Mouse (Mus musculus) CH12.LX (cell line): ENCODE measurements around the gene Gucy1b2. TPM values are rescaled to one million over a fixed set of nuclear protein-coding genes. Genes with fewer than 3 reads are reported as not detected.

Experiments
- DNase-seq: peaks from one replicate; pipeline ENCODE4 v3.0.0-alpha.2; 2013; ENCODE audit errors: extremely low read depth
- H3K27ac ChIP-seq: 2 replicates; pipeline ENCODE4 v1.5.1; 2012; ENCODE audit warnings: low read depth, mild to moderate bottlenecking, control low read depth, moderate library complexity; ENCODE audit not compliant: insufficient read depth
- H3K27me3 ChIP-seq: replicated peaks from 2 replicates; pipeline ENCODE3; 2012; ENCODE audit warnings: inconsistent platforms
- H3K36me3 ChIP-seq, 2 experiments: replicated peaks in 1 of 2; 2 replicates each; pipeline versions ENCODE3 to v1.6.1; 2012; ENCODE audit warnings: inconsistent platforms in 1 of 2, low read length in 1 of 2, mild to moderate bottlenecking in 1 of 2, mixed read lengths in 1 of 2, moderate library complexity in 1 of 2; ENCODE audit not compliant: control insufficient read depth in 1 of 2, insufficient read depth in 1 of 2
- H3K4me1 ChIP-seq, 2 experiments: 2 replicates each; pipeline ENCODE4 v1.6.1; 2012; ENCODE audit warnings: inconsistent platforms in 1 of 2, moderate library complexity in 1 of 2; ENCODE audit not compliant: insufficient read depth in 2 of 2, control insufficient read depth in 1 of 2
- H3K4me2 ChIP-seq: 2 replicates; pipeline ENCODE4 v1.6.1; 2012; ENCODE audit warnings: low read depth, mild to moderate bottlenecking, control low read depth; ENCODE audit not compliant: poor library complexity, insufficient read depth, severe bottlenecking
- H3K4me3 ChIP-seq, 3 experiments: fragments of 150-350 bp in 1 of 3; sonication (generic) in 1 of 3; replicated peaks in 1 of 3; 2 replicates each; pipeline versions ENCODE3 to v1.5.1; 2011 to 2012; ENCODE audit warnings: low read depth in 2 of 3, low read length in 2 of 3, mild to moderate bottlenecking in 2 of 3, moderate library complexity in 2 of 3, control low read depth in 1 of 3, improper control_type of control experiment in 1 of 3, inconsistent platforms in 1 of 3, mixed read lengths in 1 of 3; ENCODE audit not compliant: poor library complexity in 1 of 3
- H3K79me2 ChIP-seq: replicated peaks from 2 replicates; pipeline ENCODE4 v1.6.1; 2012; ENCODE audit warnings: mild to moderate bottlenecking, moderate library complexity; ENCODE audit not compliant: control insufficient read depth, poor library complexity, insufficient read depth, severe bottlenecking; ENCODE audit errors: extremely low read depth
- H3K9ac ChIP-seq: 2 replicates; pipeline ENCODE4 v1.6.1; 2012; ENCODE audit warnings: low read depth, mild to moderate bottlenecking, control low read depth, moderate library complexity; ENCODE audit not compliant: insufficient read depth
- H3K9me3 ChIP-seq: replicated peaks from 2 replicates; pipeline ENCODE3; 2012; ENCODE audit warnings: low read length, inconsistent platforms, mixed read lengths
- CHD1 ChIP-seq: IDR thresholded peaks from 2 replicates; pipeline ENCODE4 v1.6.1; 2012; ENCODE audit warnings: low read depth, low read length, improper control_type of control experiment, inconsistent platforms
- CTCF ChIP-seq, 2 experiments: IDR thresholded peaks in 1 of 2; conservative IDR thresholded peaks in 1 of 2; 2 replicates each; pipeline ENCODE4 v1.5.1; 2011 to 2012; ENCODE audit warnings: low read depth in 2 of 2, low read length in 2 of 2, improper control_type of control experiment in 1 of 2, inconsistent platforms in 1 of 2, mild to moderate bottlenecking in 1 of 2, moderate library complexity in 1 of 2
- E2F4 ChIP-seq: IDR thresholded peaks from 2 replicates; pipeline ENCODE4 v1.6.1; 2011; ENCODE audit warnings: low read depth, low read length, improper control_type of control experiment; ENCODE audit not compliant: insufficient replicate concordance
- ELF1 ChIP-seq: IDR thresholded peaks from 2 replicates; pipeline ENCODE4 v1.6.1; 2014; ENCODE audit warnings: low read depth, mild to moderate bottlenecking, inconsistent platforms, low read length, improper control_type of control experiment
- EP300 ChIP-seq: IDR thresholded peaks from 2 replicates; pipeline ENCODE4 v1.6.1; 2011; ENCODE audit warnings: low read length, improper control_type of control experiment
- ETS1 ChIP-seq: conservative IDR thresholded peaks from 2 replicates; pipeline ENCODE4 v1.6.1; 2012; ENCODE audit warnings: low read depth, mild to moderate bottlenecking, inconsistent platforms, low read length, improper control_type of control experiment, moderate library complexity
- GABPA ChIP-seq: IDR thresholded peaks from 2 replicates; pipeline ENCODE4 v1.6.1; 2012; ENCODE audit warnings: low read depth, low read length, improper control_type of control experiment, inconsistent platforms; ENCODE audit not compliant: insufficient replicate concordance
- HCFC1 ChIP-seq: IDR thresholded peaks from 2 replicates; pipeline ENCODE4 v1.6.1; 2012; ENCODE audit warnings: low read depth, mild to moderate bottlenecking, inconsistent platforms, low read length, improper control_type of control experiment
- IRF4 ChIP-seq: IDR thresholded peaks from 2 replicates; pipeline ENCODE4 v1.6.1; 2014; ENCODE audit warnings: low read depth, mild to moderate bottlenecking, inconsistent platforms, low read length, improper control_type of control experiment
- JUND ChIP-seq: conservative IDR thresholded peaks from 2 replicates; pipeline ENCODE4 v1.6.1; 2011; ENCODE audit warnings: low read depth, low read length, improper control_type of control experiment
- KAT2A ChIP-seq: IDR thresholded peaks from 2 replicates; pipeline ENCODE4 v1.6.1; 2012; ENCODE audit warnings: low read length, improper control_type of control experiment, inconsistent platforms; ENCODE audit not compliant: insufficient replicate concordance
- MAFK ChIP-seq: IDR thresholded peaks from 2 replicates; pipeline ENCODE4 v1.6.1; 2011; ENCODE audit warnings: low read length, improper control_type of control experiment; ENCODE audit not compliant: insufficient replicate concordance
- MXI1 ChIP-seq: IDR thresholded peaks from 2 replicates; pipeline ENCODE4 v1.6.1; 2011; ENCODE audit warnings: mild to moderate bottlenecking, low read depth, low read length, improper control_type of control experiment
- MYC ChIP-seq: IDR thresholded peaks from 2 replicates; pipeline ENCODE4 v1.6.1; 2011; ENCODE audit warnings: low read depth, mild to moderate bottlenecking, improper control_type of control experiment, low read length
- NELFE ChIP-seq: IDR thresholded peaks from 2 replicates; pipeline ENCODE4 v1.6.1; 2011; ENCODE audit warnings: low read depth, low read length, improper control_type of control experiment
- NRF1 ChIP-seq: IDR thresholded peaks from 2 replicates; pipeline ENCODE4 v1.6.1; 2014; ENCODE audit warnings: low read depth, mild to moderate bottlenecking, inconsistent platforms, low read length, improper control_type of control experiment, moderate library complexity
- PAX5 ChIP-seq: IDR thresholded peaks from 2 replicates; pipeline ENCODE4 v1.6.1; 2012; ENCODE audit warnings: low read length, inconsistent platforms, mixed read lengths
- POLR2A ChIP-seq: IDR thresholded peaks from 2 replicates; pipeline ENCODE4 v1.6.1; 2011; ENCODE audit warnings: low read depth, mild to moderate bottlenecking, improper control_type of control experiment, low read length
- POLR2AphosphoS2 ChIP-seq: IDR thresholded peaks from 2 replicates; pipeline ENCODE4 v1.6.1; 2011; ENCODE audit warnings: low read depth, low read length, improper control_type of control experiment
- RAD21 ChIP-seq: IDR thresholded peaks from 2 replicates; pipeline ENCODE4 v1.6.1; 2011; ENCODE audit warnings: low read depth, mild to moderate bottlenecking, low read length, improper control_type of control experiment, moderate library complexity
- RCOR1 ChIP-seq: conservative IDR thresholded peaks from 2 replicates; pipeline ENCODE4 v1.6.1; 2012; ENCODE audit warnings: low read depth, mild to moderate bottlenecking, inconsistent platforms, low read length, improper control_type of control experiment
- SIN3A ChIP-seq: IDR thresholded peaks from 2 replicates; pipeline ENCODE4 v1.6.1; 2012; ENCODE audit warnings: low read length, improper control_type of control experiment, inconsistent platforms
- SMC3 ChIP-seq: IDR thresholded peaks from 2 replicates; pipeline ENCODE4 v1.6.1; 2011; ENCODE audit warnings: low read depth, low read length, improper control_type of control experiment
- UBTF ChIP-seq: IDR thresholded peaks from 2 replicates; pipeline ENCODE4 v1.6.1; 2012; ENCODE audit warnings: low read depth, mild to moderate bottlenecking, inconsistent platforms, low read length, improper control_type of control experiment, moderate library complexity
- USF1 ChIP-seq: IDR thresholded peaks from 2 replicates; pipeline ENCODE4 v1.6.1; 2014; ENCODE audit warnings: low read depth, mild to moderate bottlenecking, inconsistent platforms, low read length, improper control_type of control experiment
- ZC3H11A ChIP-seq: IDR thresholded peaks from 2 replicates; pipeline ENCODE4 v1.6.1; 2012; ENCODE audit warnings: low read depth, mild to moderate bottlenecking, inconsistent platforms, low read length, improper control_type of control experiment
- ZKSCAN1 ChIP-seq: IDR thresholded peaks from 2 replicates; pipeline ENCODE4 v1.6.1; 2012; ENCODE audit warnings: low read depth, inconsistent platforms, low read length, improper control_type of control experiment, borderline replicate concordance
- ZMIZ1 ChIP-seq: IDR thresholded peaks from 2 replicates; pipeline ENCODE4 v1.6.1; 2012; ENCODE audit warnings: low read depth, mild to moderate bottlenecking, inconsistent platforms, low read length, improper control_type of control experiment
- ZNF384 ChIP-seq: IDR thresholded peaks from 2 replicates; pipeline ENCODE4 v1.6.1; 2012; ENCODE audit warnings: low read depth, low read length, improper control_type of control experiment, inconsistent platforms
- dilution Hi-C: fragments of 300-500 bp; cut with MboI; formaldehyde crosslinking; loops from 2 replicates; pipeline ENCODE4 v1.14.3; 2020; ENCODE audit warnings: low sequenced_read_pairs; ENCODE audit not compliant: extremely low pct_unique_long_range_greater_than_20kb, extremely low pct_ligation_motif_present
- in situ Hi-C: fragments of 300-500 bp; cut with MboI; formaldehyde crosslinking; loops from 3 replicates; pipeline ENCODE4 v1.14.3; 2019; ENCODE audit warnings: low sequenced_read_pairs, low pct_ligation_motif_present, low pct_unique_long_range_greater_than_20kb, mixed read lengths
- polyA plus RNA-seq: library from polyadenylated mRNA; unstranded; fragments of >175 nt; gene quantifications from 2 replicates; pipeline ENCODE4 v1.2.1, GENCODE M21; 2012; ENCODE audit warnings: low read depth; ENCODE audit not compliant: insufficient read length
- total RNA-seq, 2 experiments: library from RNA; depleted of rRNA; stranded (reverse); fragments of 300-350 nt in 1 of 2; fragments of >200 nt in 1 of 2; gene quantifications; 2 replicates each; pipeline ENCODE4 v1.2.3; 2012 to 2014

Gene Gucy1b2
- total and polyA plus RNA-seq, 3 experiments: not detected

GRCm38 (mm10) chr14:62457420-62458181 is 1.5 kb upstream of the Gucy1b2 start:
- Histone ChIP-seq H3K4me3 (peak overlapping the region in 2 of 3 experiments; percentile 32 to 50), H3K9ac (peak overlapping the region; percentile 54; the same call in 1 of the 2 replicates), H3K9me3 (no peaks in the 10 kb centered on the region), H3K4me2 (peak overlapping the region; percentile 95), H3K4me1 (no peaks in the 10 kb centered on the region), H3K27ac (no peak overlapping the region), H3K79me2 (no peaks in the 10 kb centered on the region), H3K27me3 (no peaks in the 10 kb centered on the region), H3K36me3 (no peaks in the 10 kb centered on the region)
- dilution Hi-C loops: no loop called here
- DNase-seq: peak; percentile 80
- TF ChIP-seq IRF4 (peak; percentile 37; the same call in 1 of the 2 replicates), NRF1 (no peak), POLR2A (no peak), SIN3A (0 out of 2 replicates have a peak, but pooled peaks have one; percentile 22), NELFE (no peak), KAT2A (no peak), RCOR1 (no peak), UBTF (no peak), PAX5 (no peak), ZMIZ1 (no peak), ZC3H11A (peak; percentile 42), POLR2AphosphoS2 (no peak), RAD21 (peak; percentile 95), ETS1 (no peak), EP300 (no peak), MYC (0 out of 2 replicates have a peak, but pooled peaks have one; percentile 15), USF1 (no peak), SMC3 (peak; percentile 81), CTCF (conservative IDR thresholded peaks at IDR 0.05 in 1 of 2, IDR thresholded peaks at IDR 0.05 in 1 of 2; ENCODE audit: low read depth in 2 of 2, low read length in 2 of 2) (peak; percentile 68 to 94)
- in situ Hi-C loops: loop anchor here (5.0 to 25.0 kb wide), 4 partner anchors 200 to 895 kb away; partner anchors contain the start of gene Spryd7

GRCm38 (mm10) chr14:62455570-62455879 is 564 bp downstream of the Gucy1b2 start:
- in situ Hi-C loops: loop anchor here (5.0 to 25.0 kb wide), 4 partner anchors 198 to 893 kb away; partner anchors contain the start of gene Spryd7
- dilution Hi-C loops: no loop called here
- Histone ChIP-seq H3K9ac (no peak overlapping the region), H3K79me2 (no peaks in the 10 kb centered on the region), H3K36me3 (no peaks in the 10 kb centered on the region), H3K9me3 (no peaks in the 10 kb centered on the region), H3K4me1 (no peaks in the 10 kb centered on the region), H3K4me3 (no peak overlapping the region), H3K4me2 (no peak overlapping the region), H3K27ac (no peak overlapping the region), H3K27me3 (no peaks in the 10 kb centered on the region)
- TF ChIP-seq EP300 (no peak), MAFK (no peak), PAX5 (no peak), ZKSCAN1 (no peak), POLR2A (no peak), NRF1 (no peak), CHD1 (no peak), MYC (no peak), ZMIZ1 (no peak), IRF4 (no peak), RCOR1 (no peak), MXI1 (no peak), GABPA (no peak), JUND (no peak), ELF1 (no peak), ZNF384 (no peak), ZC3H11A (no peak), HCFC1 (no peak), E2F4 (no peak)
- DNase-seq: no peak
